Mouse (Mus musculus): Measurements from ENCODE around the gene A030003K21Rik. TPM values are rescaled to one million over a fixed set of nuclear protein-coding genes. Genes with fewer than 3 reads are reported as not detected.
"Not testable (repeated sequence)": the region's sequence is repeated elsewhere in the genome, so short reads cannot be mapped to it uniquely, and the experiment has no call there.

Gene A030003K21Rik
- total RNA-seq, 2 experiments from 2014 or later, result not detected

- DNase-seq, result no peak
- intact Hi-C loops (cut with DNase I), result no loop called here
Measured at GRCm38 (mm10) chr1:82924650-82925049, 18.5 kb downstream of the A030003K21Rik start, which contains the start of gene A030014E15Rik. Gene A030014E15Rik (plus strand): TSS chr1:82924917.

GRCm38 (mm10) chr1:82913434-82913833 lies 29.8 kb downstream of the A030003K21Rik start:
- DNase-seq; intact Hi-C loops (cut with DNase I): not testable (repeated sequence)

GRCm38 (mm10) chr1:82913025-82913424 lies 30.2 kb downstream of the A030003K21Rik start, which contains the start of gene A030005L19Rik:
Gene A030005L19Rik (plus strand): TSS chr1:82913325.
- intact Hi-C loops (cut with DNase I), result no loop called here

GRCm38 (mm10) chr1:82905886-82906285 lies 37.3 kb downstream of the A030003K21Rik start:
- DNase-seq, result no peak
- intact Hi-C loops (cut with DNase I), result no loop called here

More at GRCm38 (mm10) chr1:82913025-82913424, 30.2 kb downstream of the A030003K21Rik start, which contains the start of gene A030005L19Rik:
- DNase-seq, result no peak

GRCm38 (mm10) chr1:82901201-82901600 lies 42.0 kb downstream of the A030003K21Rik start:
- no peak for DNase-seq
- intact Hi-C loops (cut with DNase I), result no loop called here

GRCm38 (mm10) chr1:82900567-82900966 lies 42.6 kb downstream of the A030003K21Rik start:
- no peak for DNase-seq
- intact Hi-C loops (cut with DNase I), result no loop called here

- DNase-seq, result no peak
- intact Hi-C loops (cut with DNase I), result no loop called here
Measured at GRCm38 (mm10) chr1:82893269-82893668, 49.9 kb downstream of the A030003K21Rik start.

Other genes starting within 250 kb of the A030003K21Rik start
- 100 to 1,000 TPM; 172 to 180 TPM for gene Mff, start 218.5 kb downstream of the A030003K21Rik start, total RNA-seq (2021)
- gene Tm4sf20, start 174.9 kb downstream of the A030003K21Rik start, total RNA-seq (2021), result not detected
- gene Gm47791, start 172.1 kb downstream of the A030003K21Rik start, total RNA-seq (2021), result not detected
- gene Agfg1, start 103.9 kb downstream of the A030003K21Rik start, total RNA-seq (2021), result 10 to 100 TPM; 29.7 to 29.8 TPM
- under 1 TPM in 1 of 2 experiments, not detected in 1; 0.35 TPM for gene A030005L19Rik, start 30.1 kb downstream of the A030003K21Rik start, total RNA-seq (2021)
- not detected for gene A030014E15Rik, start 18.5 kb downstream of the A030003K21Rik start, total RNA-seq (2021)
- not detected for gene Gm6217, start 12.0 kb downstream of the A030003K21Rik start, total RNA-seq (2021)
- not detected for gene Gm7544, start 12.6 kb upstream of the A030003K21Rik start, total RNA-seq (2021)
- not detected for gene Gm47955, start 16.9 kb upstream of the A030003K21Rik start, total RNA-seq (2021)
- gene Gm47959, start 57.2 kb upstream of the A030003K21Rik start, total RNA-seq (2021), result not detected
- under 1 TPM; 0.43 to 0.67 TPM for gene Slc19a3, start 95.1 kb upstream of the A030003K21Rik start, total RNA-seq (2021)
- not detected for gene Krtap28-10, start 99.1 kb upstream of the A030003K21Rik start, total RNA-seq (2021)
- gene Gm47969, start 101.5 kb upstream of the A030003K21Rik start, total RNA-seq (2021), result not detected
- gene A030005K14Rik, start 116.0 kb upstream of the A030003K21Rik start, total RNA-seq (2021), result not detected
- gene Krtap28-13, start 117.5 kb upstream of the A030003K21Rik start, total RNA-seq (2021), result not detected
- not detected for gene Ccl20, start 173.4 kb upstream of the A030003K21Rik start, total RNA-seq (2021)
- gene Daw1, start 216.4 kb upstream of the A030003K21Rik start, total RNA-seq (2021), result not detected

All from heart, postnatal 36 days (tissue).